ENCODE assay signal across 11 mouse cellular contexts in the genomic region with DNA sequence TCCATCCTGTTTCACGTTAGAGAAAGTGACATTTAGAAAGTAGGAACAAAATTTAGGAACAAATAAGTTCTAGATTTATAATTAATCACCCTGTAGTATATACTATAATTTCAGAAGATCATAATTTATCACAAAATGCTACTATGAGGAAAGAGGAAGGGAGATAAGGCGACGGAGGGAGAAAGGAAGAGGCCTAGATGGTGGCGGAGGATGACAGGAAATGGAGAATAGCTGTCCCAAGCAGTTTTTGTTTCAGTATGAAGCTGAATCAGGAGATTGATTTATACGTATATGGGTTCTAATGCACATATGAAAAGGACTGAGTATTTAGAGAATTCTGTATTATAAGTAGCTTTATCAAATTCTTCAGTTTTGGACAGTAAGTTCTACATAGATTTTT.
"Had no signal": no experiment of that assay in that cellular context is flagged by ENCODE, and none has a peak within 500 bp of the region (broad histone marks: within the 10 kb centered on the region; RNA-seq: fewer than 3 reads in every experiment).

No protein-coding gene starts in this region.

- H3K9ac ChIP-seq: kidney, embryonic 15.5 days; limb, embryonic 15.5 days; liver, embryonic 14.5 days; midbrain, embryonic 13.5 days had no signal

- H3K4me2 ChIP-seq: kidney, embryonic 15.5 days; limb, embryonic 15.5 days; midbrain, embryonic 13.5 days had no signal

- DNase-seq: kidney, adult 2 months; kidney, postnatal 14 days; lung, adult 18-20 months; lung, postnatal 36 days; right cerebral cortex, postnatal 25 days; thymus, postnatal 4 days had no signal

- H3K27me3 ChIP-seq: kidney, embryonic 15.5 days; limb, embryonic 15.5 days; midbrain, embryonic 13.5 days had no signal

- H3K36me3 ChIP-seq: kidney, embryonic 15.5 days; limb, embryonic 15.5 days; midbrain, embryonic 13.5 days had no signal

- H3K4me1 ChIP-seq: kidney, embryonic 15.5 days; midbrain, embryonic 13.5 days had no signal

- H3K4me3 ChIP-seq: kidney, embryonic 15.5 days; left cerebral cortex, adult 2 months; limb, embryonic 15.5 days; midbrain, embryonic 13.5 days had no signal

- H3K27ac ChIP-seq: kidney, embryonic 15.5 days; left cerebral cortex, adult 2 months; limb, embryonic 15.5 days; liver, embryonic 14.5 days; midbrain, embryonic 13.5 days had no signal

- ATAC-seq: midbrain, embryonic 13.5 days had no signal

- H3K9me3 ChIP-seq: kidney, embryonic 15.5 days; limb, embryonic 15.5 days; midbrain, embryonic 13.5 days had no signal
